Mouse (Mus musculus) erythroblast, embryonic 14.5 days (primary cell): Measurements from ENCODE around the gene Rgs7. TPM values are rescaled to one million over a fixed set of nuclear protein-coding genes. Genes with fewer than 3 reads are reported as not detected.

Source experiments
- H3K27me3 ChIP-seq: 2 replicates; pipeline ENCODE4 v1.6.1; 2012; ENCODE audit warnings: inconsistent platforms; ENCODE audit not compliant: control insufficient read depth
- H3K36me3 ChIP-seq: 2 replicates; pipeline ENCODE4 v1.6.1; 2012; ENCODE audit warnings: mild to moderate bottlenecking, inconsistent platforms; ENCODE audit not compliant: control insufficient read depth
- H3K4me1 ChIP-seq: 2 replicates; pipeline ENCODE4 v1.6.1; 2012; ENCODE audit warnings: inconsistent platforms; ENCODE audit not compliant: control insufficient read depth
- H3K4me3 ChIP-seq: replicated peaks from 2 replicates; pipeline ENCODE3; 2012; ENCODE audit warnings: moderate library complexity, mild to moderate bottlenecking, inconsistent platforms
- H3K9me3 ChIP-seq: 2 replicates; pipeline ENCODE4 v1.6.1; 2012; ENCODE audit warnings: low read length, inconsistent platforms, mixed read lengths; ENCODE audit not compliant: control insufficient read depth
- GATA1 ChIP-seq: IDR thresholded peaks from 2 replicates; pipeline ENCODE4 v1.6.1; 2012; ENCODE audit warnings: low read length, inconsistent platforms, mixed read lengths
- TAL1 ChIP-seq: IDR thresholded peaks from 3 replicates; pipeline ENCODE4 v1.6.1; 2012; ENCODE audit warnings: low read length, inconsistent platforms, mixed read lengths
- polyA plus RNA-seq: library from polyadenylated mRNA; stranded (reverse); fragments of >175 nt; gene quantifications from 2 replicates; pipeline ENCODE4 v1.2.3, GENCODE M21; 2012

The Rgs7 gene
- polyA plus RNA-seq, 1 experiment = not detected

DNA sequence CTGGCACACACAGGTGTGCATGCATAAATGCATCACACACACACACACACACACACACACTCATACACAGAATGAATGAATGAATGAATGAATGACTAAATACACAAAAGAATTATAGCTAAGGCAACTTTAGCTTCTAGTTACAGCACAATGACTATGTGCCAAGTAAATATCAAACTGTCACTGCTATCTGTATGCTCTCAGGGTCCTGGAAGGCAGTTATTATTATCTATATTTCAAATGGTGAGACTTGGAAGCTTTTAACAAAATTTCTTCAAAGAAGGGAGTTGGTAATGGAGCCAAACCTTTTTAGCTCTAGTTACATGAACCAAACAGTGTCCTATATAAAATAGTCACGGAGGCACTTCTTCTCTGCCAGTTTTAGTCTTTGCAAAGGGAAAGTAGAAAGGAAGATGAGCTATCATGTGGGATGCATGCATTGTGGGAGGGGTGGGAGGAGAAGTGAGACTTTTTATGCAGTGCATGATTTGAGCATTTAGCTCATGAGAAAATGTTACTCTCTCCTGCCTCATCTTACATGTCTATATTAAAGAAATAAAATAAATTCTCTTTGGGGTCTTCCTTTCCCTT is 383.9 kb downstream of the Rgs7 start:
- no peaks in the 10 kb centered on the region for H3K4me1 ChIP-seq
- TF ChIP-seq TAL1 (no peak), GATA1 (no peak)
- H3K4me3 ChIP-seq = no peak overlapping the region
- H3K36me3 ChIP-seq = no peaks in the 10 kb centered on the region
- no peaks in the 10 kb centered on the region for H3K27me3 ChIP-seq
- peaks cover 2% of the 10 kb centered on the region for H3K9me3 ChIP-seq

DNA sequence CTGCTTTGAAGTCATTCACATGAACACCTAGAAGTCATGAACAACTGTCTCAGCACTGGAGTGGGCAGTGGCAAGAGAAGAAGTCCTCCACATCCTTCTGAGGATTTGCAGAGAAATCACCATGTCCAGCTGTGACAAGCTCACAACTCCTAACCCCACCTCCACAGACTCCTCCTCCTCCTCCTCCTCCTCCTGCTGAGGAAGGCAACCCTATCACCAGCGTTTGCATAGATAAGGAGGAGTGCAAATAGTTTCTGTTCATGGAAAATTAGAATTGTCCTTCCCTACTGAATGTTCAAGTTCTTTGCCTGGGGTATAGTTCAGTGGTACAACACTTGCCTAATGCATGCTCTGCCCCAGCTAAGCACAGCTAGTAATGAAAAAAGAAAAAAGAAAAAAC is 386.0 kb downstream of the Rgs7 start:
- TF ChIP-seq GATA1 (no peak), TAL1 (no peak)
- H3K27me3 ChIP-seq = no peaks in the 10 kb centered on the region
- H3K9me3 ChIP-seq = peaks cover 2% of the 10 kb centered on the region
- H3K36me3 ChIP-seq = no peaks in the 10 kb centered on the region
- H3K4me3 ChIP-seq = no peak overlapping the region
- H3K4me1 ChIP-seq = no peaks in the 10 kb centered on the region

DNA sequence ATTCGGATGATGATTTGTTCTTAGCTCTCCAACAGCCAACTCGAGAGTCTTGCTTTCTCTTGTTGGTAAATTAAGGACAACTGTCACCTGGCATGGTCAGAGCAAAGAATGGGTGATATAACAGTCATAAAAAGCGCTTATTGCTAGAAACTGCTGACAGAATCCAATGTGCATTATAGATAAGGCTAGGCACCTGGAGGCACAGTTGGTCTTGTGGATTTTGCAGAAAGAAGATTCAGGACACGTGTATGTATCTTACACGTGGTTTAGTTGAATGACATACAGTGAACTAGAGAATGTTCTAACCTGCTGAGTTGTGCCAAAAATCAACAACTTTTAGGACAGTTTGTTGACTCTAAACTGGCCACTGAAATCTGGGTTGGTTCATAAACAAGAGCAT is 386.9 kb downstream of the Rgs7 start:
- TF ChIP-seq TAL1 (no peak), GATA1 (no peak)
- H3K4me3 ChIP-seq = no peak overlapping the region

DNA sequence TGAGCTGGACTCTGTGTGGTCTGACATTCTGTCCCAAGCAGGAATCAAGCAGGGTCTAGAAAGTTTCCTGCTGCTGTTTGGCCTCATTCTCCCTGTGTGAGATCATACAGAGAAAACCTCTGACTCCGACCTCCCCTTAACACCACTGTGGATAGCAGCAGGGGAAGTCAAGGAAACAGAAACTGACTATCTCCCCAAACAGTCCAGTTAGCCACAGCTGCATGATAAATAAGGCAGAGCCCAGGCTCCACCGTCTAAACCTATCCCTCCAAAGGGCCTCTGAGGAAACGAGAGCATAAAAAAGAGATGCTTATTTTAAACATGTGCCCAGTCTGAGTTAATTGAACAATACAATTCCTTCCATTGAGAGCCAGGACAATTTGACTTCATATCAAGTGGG is 395.3 kb downstream of the Rgs7 start:
- Histone ChIP-seq H3K9me3 (no peaks in the 10 kb centered on the region; the same call in 1 of the 2 replicates), H3K36me3 (no peaks in the 10 kb centered on the region), H3K4me1 (no peaks in the 10 kb centered on the region), H3K27me3 (no peaks in the 10 kb centered on the region), H3K4me3 (no peak overlapping the region)
- no peak for TF ChIP-seq TAL1
- no peak for TF ChIP-seq GATA1

More for the DNA sequence above, 386.9 kb downstream of the Rgs7 start:
- H3K36me3 ChIP-seq = no peaks in the 10 kb centered on the region
- no peaks in the 10 kb centered on the region for H3K4me1 ChIP-seq
- no peaks in the 10 kb centered on the region for H3K27me3 ChIP-seq
- peaks cover 2% of the 10 kb centered on the region for H3K9me3 ChIP-seq

DNA sequence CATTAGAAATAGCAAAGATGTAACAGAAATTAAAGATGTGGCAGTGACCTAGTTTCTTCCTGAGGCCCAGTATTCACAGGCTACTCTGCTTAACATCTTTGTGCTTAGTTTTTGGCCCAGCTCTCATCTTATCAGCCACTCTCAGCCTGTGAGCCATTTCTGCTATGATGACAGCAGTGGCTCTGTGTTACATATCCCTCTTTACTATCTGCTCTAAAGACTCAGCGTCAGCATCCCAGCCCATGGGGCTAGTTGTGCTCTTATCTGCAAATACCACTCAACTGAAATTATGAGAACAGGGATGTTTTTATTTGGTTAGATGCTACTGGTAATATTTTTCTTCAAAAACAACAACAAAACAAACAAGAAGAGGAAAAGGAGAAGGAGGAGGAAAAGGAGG is 410.2 kb downstream of the Rgs7 start:
- Histone ChIP-seq H3K36me3 (no peaks in the 10 kb centered on the region), H3K4me3 (no peak overlapping the region), H3K4me1 (no peaks in the 10 kb centered on the region), H3K27me3 (no peaks in the 10 kb centered on the region), H3K9me3 (no peaks in the 10 kb centered on the region)
- TF ChIP-seq TAL1 (no peak), GATA1 (no peak)

DNA sequence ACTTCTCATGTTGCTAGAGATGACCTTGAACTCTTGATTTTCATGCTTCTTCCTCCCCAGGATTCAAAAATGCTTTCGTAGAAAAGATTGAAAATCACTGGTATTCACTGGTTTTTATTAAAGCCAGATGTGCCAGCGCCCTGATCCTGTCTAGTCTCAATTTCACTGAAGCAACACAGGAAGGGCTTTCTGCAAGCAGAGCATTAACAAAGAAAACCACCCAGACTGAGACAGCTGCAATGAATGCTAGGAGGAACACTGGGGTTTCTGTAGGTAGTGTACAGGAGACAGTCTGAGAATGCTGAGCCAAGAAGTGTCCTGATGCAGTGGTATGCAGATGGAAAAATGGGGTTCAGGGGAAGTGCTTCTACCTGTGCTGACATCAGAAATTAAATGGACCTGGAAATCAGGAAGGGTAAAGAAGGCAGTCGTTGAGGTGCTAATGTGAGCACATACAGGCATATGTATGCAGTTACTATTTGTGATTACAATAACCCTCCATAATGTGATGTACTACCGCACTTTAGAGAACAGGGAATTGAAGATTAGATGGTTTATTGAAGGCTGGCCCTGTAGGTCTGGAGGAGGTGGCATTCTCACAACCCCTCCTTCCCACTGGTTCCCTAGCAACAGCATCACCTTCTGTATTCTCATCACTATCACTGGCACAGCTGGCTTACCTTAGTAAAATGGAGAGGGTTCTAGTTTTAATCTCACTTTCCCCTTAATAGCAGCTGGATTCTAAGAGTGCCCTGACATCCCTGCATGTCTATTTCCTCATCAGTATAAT is 412.3 kb downstream of the Rgs7 start:
- Histone ChIP-seq H3K4me1 (no peaks in the 10 kb centered on the region), H3K36me3 (no peaks in the 10 kb centered on the region), H3K4me3 (no peak overlapping the region), H3K9me3 (no peaks in the 10 kb centered on the region), H3K27me3 (no peaks in the 10 kb centered on the region)
- TF ChIP-seq GATA1 (no peak), TAL1 (no peak)

DNA sequence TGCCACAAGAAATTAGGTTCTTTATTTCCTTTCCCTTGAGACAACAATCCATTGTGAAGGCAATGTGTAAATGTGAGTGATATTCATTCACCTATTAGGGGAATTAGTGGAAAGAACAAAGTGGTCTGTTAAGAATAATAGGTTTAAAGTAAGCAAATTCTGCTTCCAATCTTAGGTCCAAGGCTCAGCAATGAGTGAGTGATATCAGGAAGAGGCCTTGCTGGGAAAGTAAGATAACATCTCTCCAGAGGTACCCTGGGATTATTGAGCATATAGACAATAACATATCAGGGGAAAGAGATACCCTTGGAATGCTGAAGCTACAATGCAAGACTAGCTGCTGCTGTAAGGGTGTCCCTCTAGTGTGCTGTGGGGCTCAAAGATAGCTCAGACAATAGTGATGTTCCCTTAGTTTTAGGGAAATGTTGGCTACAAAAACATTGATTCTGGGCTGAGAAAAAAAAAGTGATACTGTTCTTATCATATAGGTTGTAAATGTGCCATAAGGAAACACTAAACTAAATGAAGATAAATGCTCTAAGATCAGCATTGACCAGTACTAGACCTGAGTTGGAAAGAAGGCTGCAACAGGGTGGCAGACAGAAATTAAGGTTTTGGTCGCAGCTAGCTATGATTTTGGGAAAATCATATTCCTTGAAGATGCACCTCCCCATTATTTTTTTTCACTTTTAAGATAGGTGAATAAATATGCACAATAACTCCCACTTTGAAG is 418.6 kb downstream of the Rgs7 start:
- no peak overlapping the region for H3K4me3 ChIP-seq
- no peaks in the 10 kb centered on the region for H3K27me3 ChIP-seq
- H3K4me1 ChIP-seq = no peaks in the 10 kb centered on the region
- no peak for TF ChIP-seq GATA1
- no peak for TF ChIP-seq TAL1
- no peaks in the 10 kb centered on the region for H3K36me3 ChIP-seq
- no peaks in the 10 kb centered on the region for H3K9me3 ChIP-seq

DNA sequence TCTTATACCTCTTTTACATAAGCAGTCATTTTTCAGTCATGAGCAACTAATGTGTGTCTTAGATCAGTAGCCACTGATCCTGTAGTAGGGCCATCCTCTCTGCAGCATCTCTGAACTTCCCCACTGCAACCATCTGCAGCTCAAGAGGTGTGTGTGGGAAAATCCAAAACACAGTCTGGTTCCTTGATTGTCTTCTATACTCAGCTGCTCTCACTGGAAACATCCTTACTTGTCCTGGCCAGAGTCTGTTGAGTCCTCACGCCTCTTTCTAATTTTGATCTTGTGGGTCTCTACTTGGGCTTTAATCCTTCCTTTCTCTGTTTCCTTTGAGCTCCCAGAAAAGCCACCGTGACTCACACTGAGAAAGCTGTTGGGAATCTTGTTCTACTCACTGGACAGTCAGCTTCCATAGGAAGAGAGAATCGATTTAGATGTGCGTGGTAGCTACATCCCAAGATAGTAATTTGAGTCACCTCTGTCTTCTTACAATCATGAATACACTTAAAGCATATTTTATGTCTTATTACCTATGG is 422.5 kb downstream of the Rgs7 start:
- Histone ChIP-seq H3K9me3 (no peaks in the 10 kb centered on the region), H3K4me3 (no peak overlapping the region), H3K27me3 (no peaks in the 10 kb centered on the region), H3K36me3 (no peaks in the 10 kb centered on the region), H3K4me1 (no peaks in the 10 kb centered on the region)
- no peak for TF ChIP-seq TAL1
- no peak for TF ChIP-seq GATA1

DNA sequence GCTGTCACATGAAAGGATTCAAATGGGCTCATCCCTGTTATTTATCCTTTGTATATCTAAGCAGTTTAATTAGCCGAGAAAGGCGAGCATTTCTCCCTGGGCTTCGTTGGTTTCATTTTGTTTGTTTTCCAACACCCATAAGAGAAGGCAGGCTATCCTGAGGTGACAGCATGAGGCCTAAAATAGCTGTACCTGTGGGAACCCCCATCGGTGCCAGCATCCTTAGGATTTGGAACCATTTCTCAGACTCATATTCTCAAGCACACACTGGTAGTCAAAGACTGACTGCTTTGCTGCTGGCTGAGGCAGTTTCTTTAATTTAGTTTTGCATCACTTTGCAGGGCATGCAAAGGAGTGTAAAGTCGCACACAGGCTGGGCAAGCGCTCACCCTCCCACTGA is 443.2 kb downstream of the Rgs7 start:
- Histone ChIP-seq H3K4me1 (no peaks in the 10 kb centered on the region), H3K4me3 (no peak overlapping the region), H3K27me3 (no peaks in the 10 kb centered on the region), H3K36me3 (no peaks in the 10 kb centered on the region), H3K9me3 (no peaks in the 10 kb centered on the region)
- TF ChIP-seq GATA1 (no peak), TAL1 (no peak)
